Mouse (Mus musculus) layer of hippocampus, adult 9-10 months (tissue): ENCODE measurements around the gene Mpig6b.
"Not testable (repeated sequence)": the region's sequence is repeated elsewhere in the genome, so short reads cannot be mapped to it uniquely, and the experiment has no call there.

ENCODE experiments used
- DNase-seq: peaks from one replicate; pipeline ENCODE4 v3.0.0; 2022; ENCODE audit warnings: low spot score

Gene Mpig6b

DNA sequence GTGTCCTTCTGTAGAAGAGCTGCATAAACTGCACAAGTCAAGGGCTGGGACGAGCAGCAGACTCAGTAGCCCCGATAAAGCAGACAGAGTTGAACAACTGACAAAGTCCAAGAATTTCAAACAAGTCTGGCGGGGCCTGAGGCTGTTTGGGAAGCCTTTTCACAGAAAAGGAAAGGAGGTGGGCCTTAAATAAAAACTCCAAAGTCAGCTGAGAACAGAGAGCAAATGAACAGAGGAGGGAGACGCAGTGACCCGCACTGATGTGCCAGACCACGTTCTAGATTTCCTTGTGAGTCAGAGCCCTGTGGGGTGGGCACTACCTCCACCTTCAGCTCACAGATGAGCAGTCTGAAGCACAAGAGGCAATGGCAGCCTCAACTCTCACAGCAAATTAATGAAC is 31.1 kb downstream of the Mpig6b start:
- no peak for DNase-seq

- not testable (repeated sequence) for DNase-seq
Measured at GRCm38 (mm10) chr17:35033703-35034102, 32.3 kb downstream of the Mpig6b start.

DNA sequence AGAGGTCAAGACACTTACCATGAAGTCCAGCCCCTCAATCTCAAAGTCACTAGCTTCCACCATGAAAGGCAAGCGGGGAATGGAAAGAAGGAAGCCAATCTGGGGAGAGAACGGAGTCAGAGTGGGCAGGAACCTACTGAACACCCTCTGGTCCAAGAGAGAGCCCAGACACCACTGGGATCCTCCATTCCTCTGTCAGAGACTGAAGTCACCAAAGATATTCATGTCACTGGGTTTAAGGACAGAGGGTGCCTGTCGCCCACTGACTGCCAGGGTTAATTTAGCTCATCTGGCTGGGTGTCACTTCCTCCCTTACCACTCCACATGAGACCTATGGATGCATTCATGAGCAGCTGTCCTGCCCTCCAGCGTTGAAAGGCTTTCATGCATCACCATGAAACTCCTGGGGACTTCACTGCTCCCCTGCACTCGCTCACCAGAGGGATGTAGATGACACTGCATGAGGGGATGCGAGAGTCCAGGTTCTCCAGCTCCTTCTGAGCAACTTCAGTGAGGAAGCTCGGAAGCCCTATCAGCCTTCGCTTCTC is 33.6 kb downstream of the Mpig6b start:
- no peak for DNase-seq

- no peak for DNase-seq
Measured at GRCm38 (mm10) chr17:35031880-35032279, 34.1 kb downstream of the Mpig6b start.

GRCm38 (mm10) chr17:35031272-35031671 is 34.7 kb downstream of the Mpig6b start:
- no peak for DNase-seq

DNA sequence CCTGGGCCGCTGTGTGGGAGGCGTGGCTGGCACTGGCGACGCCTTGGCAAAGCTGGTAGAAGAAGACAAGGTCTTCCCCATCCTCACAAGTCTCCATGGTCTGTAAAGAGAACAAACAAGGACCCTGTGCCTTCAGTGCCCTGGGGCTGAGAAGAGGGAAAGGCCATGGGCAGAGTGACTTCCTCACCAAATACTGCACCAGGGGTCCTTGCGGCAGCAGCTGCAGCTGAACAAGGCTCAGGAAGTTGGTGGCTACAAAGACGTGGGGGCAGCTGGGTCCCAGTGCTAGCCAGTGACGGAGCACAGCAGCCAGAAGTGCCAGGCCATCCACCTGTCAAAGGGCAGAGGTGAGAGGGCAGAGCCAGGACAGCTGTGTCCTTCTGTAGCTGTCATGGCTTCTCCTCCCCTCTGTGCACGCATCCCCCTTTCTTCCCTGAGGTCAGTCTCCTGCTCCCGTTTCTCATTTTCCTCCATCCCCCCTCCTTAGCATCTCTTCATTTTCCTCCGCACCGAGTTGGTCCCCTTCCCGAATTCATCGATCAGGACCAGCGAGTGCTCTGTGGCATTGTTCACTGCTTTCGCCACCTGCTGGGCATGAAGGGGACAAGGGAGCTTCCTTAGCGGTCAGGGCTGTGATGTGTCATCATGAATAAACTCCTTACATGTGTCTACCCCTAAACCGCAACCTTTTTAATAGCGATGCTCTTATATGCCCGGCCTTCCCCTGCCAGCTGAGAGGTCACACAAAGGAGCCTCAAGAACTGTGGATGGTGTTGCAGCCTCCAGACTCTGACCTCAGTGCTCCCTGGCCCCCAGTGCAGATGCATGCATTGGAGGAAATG is 36.1 kb downstream of the Mpig6b start:
- no peak for DNase-seq

- no peak for DNase-seq
Measured at GRCm38 (mm10) chr17:35028315-35028714, 37.7 kb downstream of the Mpig6b start.

GRCm38 (mm10) chr17:35027277-35028068 is 38.5 kb downstream of the Mpig6b start, which contains the start of gene Sapcd1:
Gene Sapcd1, minus strand, starts transcription at chr17:35028016.
- DNase-seq = no peak

- DNase-seq = no peak
Measured at GRCm38 (mm10) chr17:35026206-35026605, 39.8 kb downstream of the Mpig6b start.

- no peak for DNase-seq
Measured at GRCm38 (mm10) chr17:35024691-35025488, 41.1 kb downstream of the Mpig6b start.

DNA sequence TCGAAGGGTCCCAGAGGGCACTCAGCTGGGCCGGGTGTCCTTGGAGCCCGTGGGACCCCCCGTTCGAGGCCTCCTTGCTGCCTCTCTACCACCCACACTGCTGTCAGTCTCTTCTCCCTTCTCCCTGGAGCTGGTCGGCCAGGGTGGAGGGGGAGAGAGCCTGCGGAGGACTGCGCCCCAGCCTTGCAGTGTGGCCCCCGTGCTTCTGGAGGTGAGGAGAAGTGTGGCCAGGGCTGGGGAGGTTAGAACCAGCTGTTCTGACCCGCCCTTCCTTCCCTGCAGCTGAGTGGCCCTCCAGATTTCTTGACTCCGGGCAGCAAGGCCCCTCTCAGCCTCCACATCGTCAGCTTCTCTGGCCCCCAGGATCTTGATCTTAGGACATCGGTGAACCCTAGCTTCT is 41.7 kb downstream of the Mpig6b start:
- DNase-seq = no peak

DNA sequence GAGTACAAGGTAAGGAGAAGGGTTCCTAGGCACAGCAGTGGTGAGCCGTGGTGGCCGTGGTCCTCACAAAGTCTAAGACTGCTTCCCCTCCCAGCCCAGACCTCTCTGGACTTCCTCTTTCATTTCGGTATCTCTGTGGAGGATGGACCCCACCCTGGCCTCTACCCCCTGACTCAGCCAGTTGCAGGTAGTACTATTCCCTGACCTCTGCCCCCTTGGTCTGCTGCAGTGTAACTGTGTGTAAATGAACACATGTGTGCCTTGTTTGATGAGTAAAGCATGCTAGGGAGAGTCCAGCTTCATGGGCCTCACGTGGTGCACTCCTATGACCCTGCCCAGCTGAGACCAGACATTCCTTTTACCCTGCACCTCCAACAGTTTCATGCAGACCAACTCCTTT is 42.2 kb downstream of the Mpig6b start:
- DNase-seq = no peak

DNA sequence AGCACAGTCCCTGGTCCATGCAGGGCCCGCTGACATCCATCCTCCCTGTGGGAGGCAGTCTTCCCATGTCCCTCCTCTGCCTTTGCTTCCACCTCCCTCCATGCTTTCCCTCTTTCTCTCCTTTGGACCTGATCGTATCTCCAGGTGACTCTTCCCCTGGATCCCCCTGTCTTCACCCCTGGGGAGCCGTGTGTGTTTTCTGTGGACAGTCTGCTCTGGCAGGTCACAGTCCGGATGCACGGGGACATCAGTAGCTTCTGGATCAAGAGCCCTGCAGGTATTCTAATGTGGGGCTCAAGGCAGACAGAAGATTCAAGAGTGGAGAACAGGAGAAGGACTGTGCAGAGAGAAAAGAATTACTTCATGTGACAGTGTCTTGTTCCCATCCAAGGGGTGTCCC is 42.8 kb downstream of the Mpig6b start:
- DNase-seq = no peak

GRCm38 (mm10) chr17:35022541-35023060 is 43.4 kb downstream of the Mpig6b start:
- DNase-seq = no peak

DNA sequence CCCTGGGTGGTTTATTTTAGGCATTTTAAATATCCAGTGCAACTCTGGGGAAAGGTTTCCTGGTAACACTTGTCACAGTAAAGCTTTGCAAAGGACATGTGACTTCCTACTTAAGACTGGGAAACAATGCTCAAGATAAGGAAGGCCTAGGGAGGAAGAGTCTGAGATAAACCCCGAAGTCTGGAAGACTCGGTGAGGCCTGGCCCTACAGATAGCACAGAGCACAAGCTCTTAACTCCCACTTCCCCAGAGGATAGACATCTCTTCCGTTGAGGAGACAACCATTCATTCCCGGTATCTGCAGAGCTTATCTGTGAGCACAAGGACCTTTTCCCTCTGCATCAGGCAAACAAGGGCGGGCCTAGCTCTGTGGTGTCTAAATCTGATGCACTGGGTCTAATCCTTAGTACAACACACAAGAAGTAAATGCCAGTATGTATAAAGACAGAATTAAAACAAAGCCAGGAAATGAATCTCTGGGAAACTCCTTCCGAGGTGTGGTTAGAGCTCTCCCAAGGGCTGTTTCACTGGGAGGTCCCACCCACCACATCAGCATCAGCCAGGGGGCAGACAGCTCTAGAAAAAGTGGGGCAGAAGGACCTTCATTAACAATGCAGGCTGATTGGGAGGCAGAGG is 44.0 kb downstream of the Mpig6b start:
- DNase-seq = no peak

GRCm38 (mm10) chr17:35021163-35021808 is 44.7 kb downstream of the Mpig6b start:
- DNase-seq = peak; percentile 71

GRCm38 (mm10) chr17:35020551-35020950 is 45.4 kb downstream of the Mpig6b start:
- no peak for DNase-seq

- DNase-seq = no peak
Measured at GRCm38 (mm10) chr17:35019894-35020293, 46.1 kb downstream of the Mpig6b start.

DNA sequence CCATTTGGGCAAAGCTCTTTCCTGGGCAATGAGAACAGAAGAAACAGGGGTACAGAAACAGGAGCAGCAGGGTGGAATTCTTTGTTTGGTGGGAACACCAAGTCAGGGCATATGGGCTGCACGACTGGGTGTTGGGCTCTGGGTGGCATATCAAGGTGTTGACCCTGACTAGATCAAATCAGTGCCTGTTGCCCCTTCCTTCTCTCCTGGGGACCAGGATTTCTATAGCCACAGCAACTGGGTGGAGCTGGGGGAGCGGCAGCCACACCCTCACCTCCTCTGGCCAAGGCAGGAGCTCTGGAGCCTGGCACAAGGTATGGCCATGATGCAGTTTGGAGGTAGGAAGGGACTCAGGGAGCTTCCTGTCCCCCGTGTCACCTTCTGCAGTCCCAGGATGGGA is 47.8 kb downstream of the Mpig6b start:
- no peak for DNase-seq

DNA sequence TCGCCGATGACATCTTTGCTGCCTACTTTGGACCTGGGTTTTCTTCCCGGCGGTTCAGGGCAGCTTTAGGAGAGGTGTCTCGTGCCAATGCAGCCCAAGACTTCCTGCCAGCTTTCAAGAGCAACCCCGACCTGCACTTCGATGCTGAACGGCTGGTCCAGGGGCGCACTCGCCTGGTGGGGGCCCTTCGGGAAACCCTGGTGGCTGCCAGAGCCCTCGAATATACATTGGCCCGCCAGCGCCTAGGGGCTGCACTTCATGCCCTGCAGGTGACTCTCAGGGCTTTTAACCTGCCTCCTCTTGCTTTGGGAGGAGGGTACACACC is 48.3 kb downstream of the Mpig6b start:
- DNase-seq = no peak
